Mouse (Mus musculus): ENCODE measurements around the gene Vmn1r137.
"Not testable (repeated sequence)": the region's sequence is repeated elsewhere in the genome, so short reads cannot be mapped to it uniquely, and the experiment has no call there.

The Vmn1r137 gene

GRCm38 (mm10) chr7:21994287-21994686 is at the start of gene Vmn1r137:
Gene Vmn1r137, plus strand, starts transcription at chr7:21994587.
- DNase-seq (ENCODE audit: low spot score in 2 of 2): not testable (repeated sequence)

- DNase-seq (ENCODE audit: low spot score in 2 of 2): not testable (repeated sequence)
These were observed 34.4 kb downstream of the Vmn1r137 start, which contains the start of gene Vmn1r138 for GRCm38 (mm10) chr7:22028797-22029196. Gene Vmn1r138, minus strand, starts transcription at chr7:22028897.

Measured in spleen, postnatal 14 days (tissue).